Mouse (Mus musculus): ENCODE data around the gene Arsb. TPM values are rescaled to one million over a fixed set of nuclear protein-coding genes. Genes with fewer than 3 reads are reported as not detected.
"Not testable (repeated sequence)": the region's sequence is repeated elsewhere in the genome, so short reads cannot be mapped to it uniquely, and the experiment has no call there.

Gene Arsb
- total RNA-seq, 2 experiments from 2014 or later: 36.6 to 49.1 TPM

- DNase-seq (ENCODE audit: low spot score in 2 of 2): no peak
Observed at GRCm38 (mm10) chr13:93975668-93976067, 204.2 kb downstream of the Arsb start.

DNA sequence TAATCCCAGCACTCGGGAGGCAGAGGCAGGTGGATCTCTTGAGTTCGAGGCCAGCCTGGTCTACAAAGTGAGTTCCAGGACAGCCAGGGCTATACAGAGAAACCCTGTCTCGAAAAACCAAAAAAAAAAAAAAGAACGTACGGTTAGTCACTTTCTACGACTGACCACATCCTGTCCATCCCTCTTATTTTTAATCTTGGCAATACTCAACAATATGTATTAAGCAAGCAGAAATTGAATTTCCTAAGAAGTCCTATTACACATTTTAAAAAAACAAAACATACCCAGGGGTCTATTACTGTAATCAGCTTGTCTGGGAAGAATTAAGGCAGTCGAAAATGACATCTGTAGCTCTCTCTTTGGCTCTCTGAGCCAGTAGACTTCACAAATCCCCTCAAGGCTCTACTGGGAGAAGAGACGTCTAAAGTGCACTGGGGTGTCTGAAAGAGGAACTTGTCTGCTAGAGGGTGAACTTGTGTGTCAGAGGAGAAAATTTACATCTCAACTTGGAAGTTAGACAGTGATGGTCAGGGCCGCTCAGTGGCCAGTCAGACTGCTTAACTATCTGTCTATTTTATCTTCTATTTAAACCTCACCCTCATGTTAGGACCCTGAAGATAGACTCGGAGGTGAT, 205.6 kb downstream of the Arsb start:
- no peak for DNase-seq (ENCODE audit: low spot score in 2 of 2)

DNA sequence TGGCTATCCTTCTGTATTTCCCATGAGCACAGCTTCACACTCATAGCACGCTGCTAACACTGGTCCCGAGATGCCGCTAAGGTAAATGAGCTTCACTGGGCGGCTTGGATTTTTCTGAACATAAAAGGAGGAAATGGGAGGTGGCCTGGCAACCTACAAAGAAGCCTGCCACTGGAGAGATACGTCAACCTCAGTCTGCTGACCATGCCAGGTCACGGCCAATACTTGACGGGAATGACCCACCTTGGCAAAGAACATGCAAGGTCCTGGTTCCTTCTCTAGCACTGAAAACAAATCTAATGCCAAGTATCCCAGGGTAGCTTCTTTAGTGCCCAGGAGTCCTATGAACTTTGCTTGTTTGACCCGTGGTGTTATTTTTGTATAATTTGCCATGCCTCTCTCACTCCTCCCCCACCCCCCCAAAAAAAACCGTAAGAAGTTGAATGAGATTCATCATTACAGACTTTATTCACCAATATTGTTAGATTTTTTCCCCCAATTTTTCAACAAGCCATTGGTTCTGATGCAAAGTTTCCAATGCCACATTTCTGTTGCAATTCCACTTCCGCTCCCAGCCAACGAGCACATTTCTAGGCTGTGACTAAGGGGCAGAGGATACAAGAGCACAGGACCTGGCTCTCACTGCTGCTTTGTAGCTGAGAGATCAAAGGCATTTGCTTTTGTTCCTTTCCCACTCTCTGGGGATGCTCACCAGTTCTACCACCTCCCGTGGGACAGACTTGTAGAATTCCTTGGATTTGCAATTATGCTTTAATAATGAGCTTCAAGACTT, 207.5 kb downstream of the Arsb start:
- no peak for DNase-seq (ENCODE audit: low spot score in 2 of 2)

DNA sequence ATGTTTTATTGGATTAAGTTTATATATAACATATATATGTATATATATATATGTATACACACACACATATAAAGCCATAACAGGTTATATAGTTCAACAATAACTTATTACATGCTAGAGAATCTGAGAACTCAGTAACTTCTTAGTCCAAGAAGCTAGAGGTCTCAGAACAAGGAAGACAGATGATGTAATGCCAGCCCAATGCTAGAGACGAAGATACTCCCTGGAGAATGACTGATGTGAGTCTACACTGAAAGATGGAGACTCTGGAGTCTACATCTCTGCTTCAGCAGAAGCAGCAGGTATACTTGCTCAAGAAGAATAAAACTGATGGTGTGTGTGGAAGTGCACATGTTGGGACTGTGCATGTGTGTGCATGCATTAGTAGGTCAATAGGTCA, 208.3 kb downstream of the Arsb start:
- DNase-seq (ENCODE audit: low spot score in 2 of 2): no peak

GRCm38 (mm10) chr13:93984521-93984920, 213.1 kb downstream of the Arsb start:
- no peak for DNase-seq (ENCODE audit: low spot score in 2 of 2)

GRCm38 (mm10) chr13:93985181-93985580, 213.8 kb downstream of the Arsb start:
- no peak for DNase-seq (ENCODE audit: low spot score in 2 of 2)

- not testable (repeated sequence) for DNase-seq (ENCODE audit: low spot score in 2 of 2)
Observed at GRCm38 (mm10) chr13:93985750-93986149, 214.3 kb downstream of the Arsb start.

DNA sequence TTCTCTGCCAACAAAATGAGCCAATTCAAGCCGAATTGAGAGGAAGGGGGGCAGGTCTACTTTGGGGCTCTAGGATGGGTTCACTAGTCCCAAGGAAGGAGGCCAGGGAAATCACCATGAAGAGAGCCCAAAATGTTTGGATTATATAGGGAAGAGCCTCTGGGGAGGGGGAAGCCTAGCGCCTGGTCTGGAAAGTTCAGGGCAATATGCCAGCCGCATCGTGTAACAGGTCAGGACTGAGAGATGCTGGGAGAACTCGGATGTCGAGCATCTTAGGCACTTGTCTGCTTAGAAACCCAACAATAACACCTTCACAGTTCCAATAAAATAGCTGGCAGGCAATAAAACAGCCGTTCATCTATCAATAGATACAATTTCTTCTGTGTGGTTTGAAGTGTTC, 216.2 kb downstream of the Arsb start:
- no peak for DNase-seq (ENCODE audit: low spot score in 2 of 2)

GRCm38 (mm10) chr13:93989208-93989607, 217.8 kb downstream of the Arsb start:
- DNase-seq (ENCODE audit: low spot score in 2 of 2): no peak

- DNase-seq (ENCODE audit: low spot score in 2 of 2): no peak
Observed at GRCm38 (mm10) chr13:93989736-93990611, 218.5 kb downstream of the Arsb start.

GRCm38 (mm10) chr13:93990841-93991240, 219.4 kb downstream of the Arsb start:
- DNase-seq (ENCODE audit: low spot score in 2 of 2): no peak

DNA sequence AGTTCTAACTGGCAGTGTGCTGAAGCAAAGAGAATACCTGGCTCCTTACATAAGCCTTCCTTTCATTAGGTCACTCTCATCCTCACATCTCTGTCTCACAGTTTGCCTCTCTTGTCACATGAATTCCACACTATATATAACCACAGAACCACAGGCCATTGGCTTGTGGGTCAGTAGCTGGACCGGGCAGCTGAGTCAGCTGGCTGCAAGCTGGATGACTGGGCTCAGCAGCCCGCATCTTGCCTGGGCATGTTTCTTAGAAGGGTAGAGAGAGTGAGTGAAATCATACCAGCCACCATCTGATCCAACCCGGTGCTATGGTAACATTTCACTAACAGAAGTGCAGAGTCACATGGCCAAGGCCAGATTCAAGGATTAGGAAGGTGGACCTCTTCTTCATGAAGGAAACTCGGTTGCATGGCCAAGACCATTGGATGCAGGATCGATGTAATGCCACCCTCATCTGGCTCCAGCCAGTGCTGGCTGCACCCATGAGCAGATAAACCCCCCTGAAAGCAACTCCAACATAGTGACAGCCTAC, 221.0 kb downstream of the Arsb start:
- no peak for DNase-seq (ENCODE audit: low spot score in 2 of 2)

Small RNA genes lying within 50 kb of the gene (microRNA-seq; reads per million reads assigned to microRNA genes)
- gene Gm25534 (ENCODE audit: borderline number of aligned reads in 2 of 2) (0 reads per million in 2 experiments), gene Mir5624 (ENCODE audit: borderline number of aligned reads in 2 of 2) (0 reads per million in 2 experiments)

Other genes with a start within 250 kb of the Arsb start
- 10 to 100 TPM in 1 of 2 experiments, under 1 TPM in 1; 0.32 to 10.5 TPM for gene Bhmt, start 133.7 kb upstream of the Arsb start, total RNA-seq (2021)
- under 1 TPM in 1 of 2 experiments, not detected in 1; 0.17 TPM for gene Bhmt2, start 97.3 kb upstream of the Arsb start, total RNA-seq (2021)
- gene Dmgdh, start 97.2 kb upstream of the Arsb start, total RNA-seq (2021): under 1 TPM in 1 of 2 experiments, not detected in 1; 0.17 TPM